Mouse (Mus musculus) liver, postnatal 0 days (tissue): ENCODE data around the gene Ube2q1.

Source experiments
- CTCF ChIP-seq: sonication (generic); IDR thresholded peaks from 2 replicates; pipeline ENCODE4 v1.5.1; 2016; ENCODE audit warnings: antibody characterized with exemption, low read depth
- EP300 ChIP-seq: IDR thresholded peaks from 2 replicates; pipeline ENCODE4 v1.6.1; 2016; ENCODE audit warnings: antibody characterized with exemption, low read depth, mild to moderate bottlenecking

GRCm38 (mm10) chr3:89805179-89805578 lies 31.8 kb downstream of the Ube2q1 start:
- TF ChIP-seq CTCF (no peak), EP300 (no peak)
